Mouse (Mus musculus): ENCODE measurements around the gene Miga1.

DNA sequence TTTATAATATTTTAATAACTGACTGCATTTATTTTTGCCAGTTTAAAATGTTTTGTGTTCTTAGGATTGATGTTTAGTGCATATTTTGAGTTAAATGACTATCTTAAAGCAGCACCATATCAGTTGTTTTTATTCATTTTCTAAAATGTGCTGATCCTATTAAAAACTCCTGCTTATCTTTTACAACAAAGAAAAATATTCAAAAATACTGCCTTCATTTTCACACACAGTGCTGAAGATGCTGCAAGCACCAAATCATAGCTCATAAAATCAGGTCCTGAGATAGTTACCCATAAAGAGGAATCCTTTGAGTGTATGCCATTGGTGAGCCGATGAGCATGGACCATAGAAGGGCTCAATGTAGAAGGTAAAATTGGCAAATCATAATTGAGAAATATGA is 105.0 kb downstream of the Miga1 start:
- no peak for TF ChIP-seq POLR2A (IDR thresholded peaks at IDR 0.05; ENCODE audit: extremely low read depth, insufficient read depth, low read length)
- no peak for TF ChIP-seq CTCF (IDR thresholded peaks at IDR 0.05; ENCODE audit: low read depth, low read length)
